Mouse (Mus musculus): ENCODE measurements around the gene Fosb. TPM values are rescaled to one million over a fixed set of nuclear protein-coding genes. Genes with fewer than 3 reads are reported as not detected.

Fosb gene
- total RNA-seq, 2 experiments from 2014 or later, result 0.69 to 0.90 TPM

GRCm38 (mm10) chr7:19308454-19309277, 1.2 kb downstream of the Fosb start:
- peak; percentile 97 for DNase-seq
- intact Hi-C loops (cut with DNase I; ENCODE audit: low total_unique reads), result no loop called here

- peak; percentile 81 for DNase-seq
- intact Hi-C loops (cut with DNase I; ENCODE audit: low total_unique reads), result no loop called here
Observed at GRCm38 (mm10) chr7:19307739-19308453, 2.0 kb downstream of the Fosb start.

- no peak for DNase-seq
- intact Hi-C loops (cut with DNase I; ENCODE audit: low total_unique reads), result no loop called here
Observed at GRCm38 (mm10) chr7:19306819-19307738, 2.8 kb downstream of the Fosb start.

GRCm38 (mm10) chr7:19305796-19306765, 3.8 kb downstream of the Fosb start:
- intact Hi-C loops (cut with DNase I; ENCODE audit: low total_unique reads), result no loop called here
- no peak for DNase-seq

GRCm38 (mm10) chr7:19305413-19305735, 4.5 kb downstream of the Fosb start:
- no peak for DNase-seq
- intact Hi-C loops (cut with DNase I; ENCODE audit: low total_unique reads), result no loop called here

- no peak for DNase-seq
- intact Hi-C loops (cut with DNase I; ENCODE audit: low total_unique reads), result no loop called here
Observed at GRCm38 (mm10) chr7:19304501-19305412, 5.1 kb downstream of the Fosb start.

GRCm38 (mm10) chr7:19303770-19304169, 6.1 kb downstream of the Fosb start:
- intact Hi-C loops (cut with DNase I; ENCODE audit: low total_unique reads), result no loop called here
- peak; percentile 80 for DNase-seq

- DNase-seq, result no peak
- intact Hi-C loops (cut with DNase I; ENCODE audit: low total_unique reads), result no loop called here
Observed at GRCm38 (mm10) chr7:19303046-19303305, 6.9 kb downstream of the Fosb start.

- intact Hi-C loops (cut with DNase I; ENCODE audit: low total_unique reads), result no loop called here
- DNase-seq, result no peak
Observed at GRCm38 (mm10) chr7:19302264-19303045, 7.4 kb downstream of the Fosb start.

GRCm38 (mm10) chr7:19301461-19302263, 8.2 kb downstream of the Fosb start:
- intact Hi-C loops (cut with DNase I; ENCODE audit: low total_unique reads), result loop anchor here (2.0 kb wide), 1 partner anchor 41 kb away; no protein-coding TSS in a partner anchor
- no peak for DNase-seq

- DNase-seq, result peak; percentile 76
- intact Hi-C loops (cut with DNase I; ENCODE audit: low total_unique reads), result loop anchor here (2.0 kb wide), 1 partner anchor 42 kb away; no protein-coding TSS in a partner anchor
Observed at GRCm38 (mm10) chr7:19300501-19301421, 9.1 kb downstream of the Fosb start.

GRCm38 (mm10) chr7:19299194-19299593, 10.7 kb downstream of the Fosb start:
- intact Hi-C loops (cut with DNase I; ENCODE audit: low total_unique reads), result no loop called here
- DNase-seq, result peak; percentile 53

- no peak for DNase-seq
- intact Hi-C loops (cut with DNase I; ENCODE audit: low total_unique reads), result no loop called here
Observed at GRCm38 (mm10) chr7:19297794-19298193, 12.1 kb downstream of the Fosb start.

- DNase-seq, result no peak
- intact Hi-C loops (cut with DNase I; ENCODE audit: low total_unique reads), result no loop called here
Observed at GRCm38 (mm10) chr7:19297034-19297433, 12.8 kb downstream of the Fosb start.

- intact Hi-C loops (cut with DNase I; ENCODE audit: low total_unique reads), result no loop called here
- peak; percentile 96 for DNase-seq
Observed at GRCm38 (mm10) chr7:19295503-19296185, 14.2 kb downstream of the Fosb start.

Measured in gastrocnemius, postnatal 14 days (tissue).